Mouse (Mus musculus) liver, embryonic 14.5 days (tissue): Measurements from ENCODE around the gene Fam81a.

Experiments
- CTCF ChIP-seq: IDR thresholded peaks from 2 replicates; pipeline ENCODE4 v1.5.1; 2016; ENCODE audit warnings: antibody characterized with exemption, low read depth, control low read depth
- EP300 ChIP-seq: IDR thresholded peaks from 2 replicates; pipeline ENCODE4 v1.6.1; 2016; ENCODE audit warnings: antibody characterized with exemption, low read depth

DNA sequence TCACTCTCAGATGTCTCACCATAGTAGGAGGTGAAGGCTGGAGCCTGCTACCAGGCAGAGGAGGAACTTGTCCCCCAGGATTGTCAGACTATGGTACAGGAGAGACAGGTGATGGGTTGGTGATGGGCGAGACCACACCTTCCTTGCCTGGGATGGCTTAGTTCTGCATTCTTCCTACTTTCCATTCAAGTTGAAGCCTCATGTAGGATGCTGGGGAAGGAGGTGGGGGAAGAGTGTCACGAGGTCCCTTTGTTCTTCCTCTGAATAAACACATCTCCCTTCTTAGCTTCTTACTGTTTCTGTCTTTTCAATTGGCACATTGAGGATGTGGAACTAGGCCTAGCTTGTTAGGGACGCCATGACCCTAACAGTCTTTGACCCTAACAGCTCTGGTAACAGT is 33.9 kb upstream of the Fam81a start:
- TF ChIP-seq CTCF (no peak), EP300 (no peak)
